Mouse (Mus musculus) c-Kit-positive CD71-negative TER-119-negative erythroid progenitor cells, embryonic 14.5 days (primary cell): ENCODE data around the gene Slc22a12.

ENCODE experiments used
- DNase-seq: peaks from one replicate; pipeline ENCODE4 v3.0.0-alpha.2; 2013; ENCODE audit warnings: low read depth

Slc22a12 gene

GRCm38 (mm10) chr19:6516153-6516552 is 26.7 kb downstream of the Slc22a12 start:
- DNase-seq: no peak

DNA sequence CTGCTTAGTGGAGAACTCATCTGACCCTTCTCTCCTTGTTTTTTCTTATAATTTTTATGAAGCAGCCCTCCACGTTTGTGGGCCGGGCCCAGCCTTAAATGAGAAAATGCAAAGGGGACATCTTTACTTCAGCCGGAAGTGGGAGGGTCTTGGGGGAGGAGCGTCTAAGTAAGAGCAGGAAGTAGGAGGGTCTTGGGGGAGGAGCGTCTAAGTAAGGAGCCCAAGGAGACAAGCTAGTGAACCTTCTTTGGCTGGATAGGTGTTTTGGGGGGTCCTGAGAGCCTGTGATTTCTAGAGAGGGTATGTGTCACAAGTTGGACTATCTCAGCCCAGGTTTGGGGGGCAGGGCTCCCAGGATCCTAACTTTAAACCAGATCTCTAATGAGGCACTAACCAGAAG is 27.4 kb downstream of the Slc22a12 start:
- DNase-seq: no peak

GRCm38 (mm10) chr19:6514940-6515339 is 27.9 kb downstream of the Slc22a12 start:
- no peak for DNase-seq

- DNase-seq: no peak
Measured at GRCm38 (mm10) chr19:6513389-6514139, 29.3 kb downstream of the Slc22a12 start.

DNA sequence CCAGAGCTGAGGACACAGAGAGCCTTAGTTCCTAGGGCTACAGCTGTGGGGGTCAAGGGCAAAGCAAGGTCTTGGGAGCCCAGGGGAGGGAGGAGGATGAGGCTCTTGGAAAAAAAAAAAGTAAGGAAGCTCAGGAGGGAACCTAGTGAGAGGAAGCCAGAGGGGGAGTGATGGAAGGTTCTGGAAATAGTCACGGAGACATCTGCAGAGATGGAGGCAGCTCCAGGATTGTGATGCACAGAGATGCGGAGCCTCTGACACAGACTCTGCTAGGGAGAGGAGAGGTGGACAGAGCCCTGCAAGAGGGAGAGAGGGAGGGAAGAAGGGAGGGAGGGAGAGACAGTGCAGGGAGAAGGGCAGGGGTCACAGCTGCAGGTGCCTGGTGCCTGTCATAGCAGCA is 32.3 kb downstream of the Slc22a12 start:
- DNase-seq: no peak

- DNase-seq: no peak
Measured at GRCm38 (mm10) chr19:6509881-6510280, 33.0 kb downstream of the Slc22a12 start.

GRCm38 (mm10) chr19:6507393-6507792 is 35.4 kb downstream of the Slc22a12 start:
- DNase-seq: no peak

DNA sequence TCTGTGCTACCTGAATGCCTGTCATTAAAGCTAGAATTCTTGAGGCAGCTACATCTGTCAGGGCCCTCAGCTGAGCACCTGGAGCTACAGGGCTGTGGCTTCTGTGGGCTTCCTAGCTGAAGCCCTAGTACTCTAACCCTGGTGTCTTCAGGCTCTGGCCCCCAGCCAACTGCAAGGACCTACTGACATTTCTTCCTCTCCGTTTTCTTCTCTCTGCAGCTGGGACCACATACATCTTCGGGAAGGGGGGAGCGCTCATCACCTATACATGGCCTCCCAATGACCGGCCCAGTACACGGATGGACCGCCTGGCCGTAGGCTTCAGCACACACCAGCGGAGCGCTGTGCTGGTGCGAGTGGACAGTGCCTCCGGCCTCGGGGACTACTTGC is 38.2 kb downstream of the Slc22a12 start:
- no peak for DNase-seq

GRCm38 (mm10) chr19:6503926-6504655 is 38.7 kb downstream of the Slc22a12 start:
- DNase-seq: no peak

- no peak for DNase-seq
Measured at GRCm38 (mm10) chr19:6502543-6503319, 40.1 kb downstream of the Slc22a12 start.

- no peak for DNase-seq
Measured at GRCm38 (mm10) chr19:6502035-6502541, 40.7 kb downstream of the Slc22a12 start.

- no peak for DNase-seq
Measured at GRCm38 (mm10) chr19:6500636-6501025, 42.2 kb downstream of the Slc22a12 start.

GRCm38 (mm10) chr19:6499860-6500635 is 42.8 kb downstream of the Slc22a12 start:
- no peak for DNase-seq

DNA sequence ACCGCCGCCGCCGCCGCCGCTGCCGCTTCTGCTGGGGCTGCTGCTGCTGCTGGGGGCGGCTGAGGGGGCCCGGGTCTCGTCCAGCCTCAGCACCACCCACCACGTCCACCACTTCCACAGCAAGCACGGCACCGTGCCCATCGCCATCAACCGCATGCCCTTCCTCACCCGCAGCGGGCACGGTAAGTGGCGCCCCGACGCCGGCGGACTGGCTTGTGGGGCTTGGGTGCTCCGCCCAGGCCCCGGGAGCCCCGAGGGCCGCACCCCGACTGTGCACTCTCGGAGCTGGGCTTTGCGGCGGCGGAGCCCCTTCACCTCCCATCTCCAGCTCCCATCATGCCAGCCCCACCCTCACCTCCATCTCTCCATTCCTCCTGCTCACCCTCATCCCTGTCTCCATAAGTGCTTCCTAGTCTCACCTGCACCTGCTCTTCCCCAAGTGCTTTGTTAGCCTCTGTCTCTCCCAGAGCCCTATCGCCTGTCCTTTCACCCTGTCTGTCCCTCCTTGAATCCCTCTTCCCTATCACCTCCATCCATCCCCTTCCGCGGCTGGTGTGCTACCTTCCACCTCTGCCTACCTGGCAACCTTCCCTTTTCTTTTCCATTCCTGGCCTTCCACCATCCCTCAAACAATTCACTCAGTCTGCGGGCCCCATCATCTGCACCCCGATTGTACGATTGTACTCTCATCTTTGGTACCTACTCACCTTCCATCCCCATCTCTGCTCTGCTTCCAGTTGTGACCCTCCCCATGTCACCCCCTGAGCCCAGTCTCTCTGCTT is 44.3 kb downstream of the Slc22a12 start:
- no peak for DNase-seq

- no peak for DNase-seq
Measured at GRCm38 (mm10) chr19:6497803-6498202, 45.0 kb downstream of the Slc22a12 start.

GRCm38 (mm10) chr19:6497150-6497801 is 45.6 kb downstream of the Slc22a12 start:
- no peak for DNase-seq

DNA sequence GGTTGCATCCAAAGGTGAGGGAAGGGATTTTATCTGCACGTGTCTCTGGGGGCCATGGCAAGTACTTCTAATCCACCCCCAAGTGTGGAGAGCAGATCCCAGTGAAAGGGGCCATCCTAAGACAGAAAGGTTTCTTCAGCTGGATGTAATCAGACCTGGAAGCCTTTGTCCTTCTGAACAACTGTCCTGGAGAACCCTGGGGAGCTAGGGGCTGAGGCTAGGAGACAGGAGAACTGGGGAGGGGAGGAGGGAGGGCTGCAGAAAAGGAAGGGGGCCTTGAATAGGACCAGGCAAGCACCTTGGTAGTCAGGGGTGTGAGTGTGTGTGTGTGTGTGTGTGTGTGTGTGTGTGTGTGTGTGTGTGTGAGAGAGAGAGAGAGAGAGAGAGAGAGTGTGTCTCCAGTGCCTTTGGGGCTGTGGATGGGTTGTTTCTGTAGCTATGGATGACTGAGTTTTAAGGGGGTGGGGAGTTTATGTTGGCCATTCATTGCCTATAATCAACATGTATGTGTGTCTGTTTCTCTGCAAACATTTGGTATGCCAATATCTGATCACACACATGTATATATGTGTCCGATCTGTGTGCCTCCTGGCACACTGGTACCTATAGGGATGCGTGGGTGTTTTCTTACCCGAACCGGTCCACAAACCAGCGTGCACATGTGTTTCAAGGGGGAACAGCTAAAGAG is 46.2 kb downstream of the Slc22a12 start:
- DNase-seq: no peak

DNA sequence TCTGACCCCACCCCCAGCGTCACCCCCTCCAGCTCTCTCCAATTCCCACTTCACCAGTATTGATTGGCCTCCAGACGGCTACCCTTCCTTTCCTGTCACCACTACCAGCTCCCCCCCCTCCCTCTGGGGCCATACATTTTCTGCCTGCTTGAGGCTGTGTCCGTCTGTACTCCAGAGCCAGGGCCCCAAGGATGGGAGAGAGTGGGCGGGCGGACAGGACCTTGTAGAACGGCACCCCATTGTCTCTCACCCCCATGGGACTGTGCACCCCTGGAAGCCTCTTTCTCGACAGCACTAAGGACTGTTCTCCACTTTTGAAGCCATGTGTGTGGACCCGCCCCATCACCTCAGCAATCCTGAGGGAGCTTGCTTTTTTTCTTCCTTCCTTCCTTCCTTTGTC is 47.1 kb downstream of the Slc22a12 start:
- DNase-seq: no peak

DNA sequence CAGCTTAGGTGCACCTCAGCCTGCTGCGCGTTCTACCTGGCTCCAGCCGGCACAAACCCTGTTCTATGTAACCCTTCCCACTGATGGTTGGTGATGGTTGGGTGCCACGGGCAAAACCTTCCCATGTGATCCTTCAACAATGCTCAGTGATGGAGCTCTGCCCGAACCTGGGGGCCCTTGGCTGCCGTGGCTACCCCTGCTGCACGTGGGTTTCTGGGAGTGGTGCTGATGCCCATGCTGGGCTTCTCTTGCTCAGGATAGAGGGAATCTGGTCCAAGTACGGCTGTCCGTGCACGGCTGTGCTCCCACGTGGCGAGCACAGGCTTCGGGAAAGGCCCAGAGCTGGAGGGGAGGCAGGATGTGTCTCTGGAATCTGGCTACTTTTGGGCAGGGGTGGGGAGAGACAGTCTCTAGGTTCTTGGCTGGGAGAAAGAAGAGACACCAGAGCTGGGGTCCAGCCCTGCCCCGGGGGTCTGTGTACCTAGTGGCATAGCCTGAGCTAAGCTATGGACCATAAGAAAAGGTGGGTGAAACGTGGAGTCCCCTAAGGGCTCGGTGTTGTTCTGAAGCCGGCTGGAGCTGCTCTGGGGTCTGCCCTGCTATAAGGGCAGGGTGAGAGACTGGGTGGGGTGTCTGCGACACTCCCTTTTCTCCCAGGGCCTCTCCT is 48.2 kb downstream of the Slc22a12 start:
- DNase-seq: no peak
